Mouse (Mus musculus): Measurements from ENCODE around the gene Hoxb9.

The Hoxb9 gene

GRCm38 (mm10) chr11:96267021-96267920, 4.0 kb upstream of the Hoxb9 start:
- no peak for DNase-seq

- no peak for DNase-seq
Observed at GRCm38 (mm10) chr11:96268031-96268745, 3.1 kb upstream of the Hoxb9 start.

GRCm38 (mm10) chr11:96269869-96270268, 1.4 kb upstream of the Hoxb9 start:
- DNase-seq: peak; percentile 90

- DNase-seq: no peak
Observed at GRCm38 (mm10) chr11:96271541-96272011, 319 bp downstream of the Hoxb9 start.

GRCm38 (mm10) chr11:96272024-96272921, 1.0 kb downstream of the Hoxb9 start:
- DNase-seq: no peak

- DNase-seq: no peak
Observed at GRCm38 (mm10) chr11:96274428-96274827, 3.2 kb downstream of the Hoxb9 start.

GRCm38 (mm10) chr11:96275896-96276295, 4.6 kb downstream of the Hoxb9 start:
- DNase-seq: no peak

- DNase-seq: no peak
Observed at GRCm38 (mm10) chr11:96277151-96278044, 6.1 kb downstream of the Hoxb9 start.

GRCm38 (mm10) chr11:96278324-96278723, 7.1 kb downstream of the Hoxb9 start:
- no peak for DNase-seq

GRCm38 (mm10) chr11:96278773-96279172, 7.5 kb downstream of the Hoxb9 start:
- DNase-seq: peak; percentile 93

GRCm38 (mm10) chr11:96279421-96280233, 8.4 kb downstream of the Hoxb9 start:
- no peak for DNase-seq

GRCm38 (mm10) chr11:96280399-96281378, 9.4 kb downstream of the Hoxb9 start:
- DNase-seq: no peak

GRCm38 (mm10) chr11:96281396-96281795, 10.1 kb downstream of the Hoxb9 start:
- DNase-seq: no peak

GRCm38 (mm10) chr11:96281855-96282570, 10.8 kb downstream of the Hoxb9 start, which contains the start of gene Hoxb8:
TSS of gene Hoxb8 (plus strand) at chr11:96281905.
- no peak for DNase-seq

GRCm38 (mm10) chr11:96282795-96283430, 11.7 kb downstream of the Hoxb9 start:
- DNase-seq: no peak

GRCm38 (mm10) chr11:96284041-96284749, 12.9 kb downstream of the Hoxb9 start:
- DNase-seq: peak; percentile 89
